8 mouse cellular contexts compared by ENCODE assay signal in genomic region chr10:25359959-25360811, GRCm38 (mm10). TPM values are rescaled to one million over a fixed set of nuclear protein-coding genes. Genes with fewer than 3 reads are reported as not detected.
DNase-seq lines count a peak whose midpoint lies in the region; ATAC-seq and TF ChIP-seq lines count a peak whose summit lies in the region.

No protein-coding gene starts in this region.

- WGBS in heart, embryonic 16.5 days = under 1% methylated on average over 70 of the region's 84 CpGs

- peak overlapping the region; percentile 79 for H3K4me2 ChIP-seq in heart, embryonic 16.5 days (ENCODE audit: low read depth, low read length)

- peak overlapping the region; percentile 91 for H3K9ac ChIP-seq in heart, embryonic 16.5 days (ENCODE audit: low read length)

- ATAC-seq in Patski = peak; percentile 34
- peak; percentile 24 for ATAC-seq in heart, embryonic 16.5 days (replicated peaks; ENCODE audit: extremely low read depth, insufficient read depth, low FRiP score)

- no peaks in the 10 kb centered on the region for H3K36me3 ChIP-seq in heart, embryonic 16.5 days (ENCODE audit: control insufficient read depth, insufficient read depth)
- no peaks in the 10 kb centered on the region for H3K36me3 ChIP-seq in megakaryocyte, embryonic 14.5 days (replicated peaks; ENCODE audit: low read length)

- no peaks in the 10 kb centered on the region for H3K27me3 ChIP-seq in Patski
- H3K27me3 ChIP-seq in heart, embryonic 16.5 days (ENCODE audit: control insufficient read depth, insufficient read depth, low read length) = no peaks in the 10 kb centered on the region
- H3K27me3 ChIP-seq in megakaryocyte, embryonic 14.5 days (replicated peaks) = no peaks in the 10 kb centered on the region

- DNase-seq in CD4-positive helper T cell, adult 2 months (ENCODE audit: low read depth, low spot score) = peak; percentile 69
- no peak for DNase-seq in Patski (ENCODE audit: low read depth, low spot score)
- peak; percentile 53 for DNase-seq in embryo, embryonic 9.5 days (ENCODE audit: extremely low spot score)
- DNase-seq in kidney, postnatal 10 days = peak; percentile 56
- DNase-seq in spleen, postnatal 10 days (ENCODE audit: low spot score in 2 of 2) = peak; percentile 26 to 38
- no peak for DNase-seq in layer of hippocampus, adult 9-10 months (ENCODE audit: low spot score)

- peak overlapping the region; percentile 86 for H3K4me3 ChIP-seq in heart, embryonic 16.5 days (ENCODE audit: low read length)
- peak overlapping the region; percentile 97 for H3K4me3 ChIP-seq in megakaryocyte, embryonic 14.5 days (replicated peaks)

- in situ Hi-C loops in Patski (cut with MboI; ENCODE audit: low pct_unique_long_range_greater_than_20kb) = loop anchor here (5.0 to 10.0 kb wide), 2 partner anchors 63 to 125 kb away; no protein-coding TSS in a partner anchor

- peak; percentile 43 for TF ChIP-seq CTCF in Patski (IDR thresholded peaks at IDR 0.05)

- H3K4me1 ChIP-seq in heart, embryonic 16.5 days (ENCODE audit: control insufficient read depth, insufficient read depth, low read length) = peaks cover 28% of the 10 kb centered on the region
- peaks cover 32% of the 10 kb centered on the region for H3K4me1 ChIP-seq in megakaryocyte, embryonic 14.5 days

- H3K9me3 ChIP-seq in heart, embryonic 16.5 days (replicated peaks; ENCODE audit: control insufficient read depth, low read length) = no peaks in the 10 kb centered on the region
- no peaks in the 10 kb centered on the region for H3K9me3 ChIP-seq in megakaryocyte, embryonic 14.5 days

- CTCF ChIA-PET in Patski (lab: Charles Lee) = interaction anchor here (1.2 to 1.4 kb wide), 3 partner anchors 11 to 121 kb away, joined by 3 to 5 read pairs (median 3); no protein-coding TSS in a partner anchor

- POLR2A ChIA-PET in Patski (lab: Charles Lee) = interaction anchor here (1.0 kb wide), 1 partner anchor 11 kb away, joined by 3 read pairs; no protein-coding TSS in a partner anchor

- peak overlapping the region; percentile 88 for H3K27ac ChIP-seq in heart, embryonic 16.5 days (ENCODE audit: low read length)

RNA-seq across cellular contexts. Expression of gene Epb41l2, which starts 0.6 kb away (rescaled TPM):
- 41.3 TPM for polyA plus RNA-seq in Patski (2021)
- polyA plus RNA-seq in heart, embryonic 16.5 days (2015; fragmentation: Nextera tagmentation; extraction: Ambion mirVana) = 49.8 and 52.1 TPM in 2 replicates
- 8.3 and 33.7 TPM in 2 replicates for polyA plus RNA-seq in megakaryocyte, embryonic 14.5 days (2012; ENCODE audit: insufficient read depth, low replicate concordance)

RNA-seq across cellular contexts. Expression of gene Akap7, which starts 52.5 kb away (rescaled TPM):
- polyA plus RNA-seq in Patski (2021) = 33.2 TPM
- polyA plus RNA-seq in heart, embryonic 16.5 days (2015; fragmentation: Nextera tagmentation; extraction: Ambion mirVana) = 23.9 and 26.9 TPM in 2 replicates
- 10.6 and 14.7 TPM in 2 replicates for polyA plus RNA-seq in megakaryocyte, embryonic 14.5 days (2012; ENCODE audit: insufficient read depth, low replicate concordance)

Comparison
In these comparisons a context has a peak if more than half of its experiments do, and no peak if none do; other contexts are left out.
1. DNase-seq: peak in CD4-positive helper T cell, adult 2 months (single experiment), embryo, embryonic 9.5 days (single experiment), kidney, postnatal 10 days (single experiment) and spleen, postnatal 10 days (2 of 2); none in Patski (single experiment) and layer of hippocampus, adult 9-10 months (single experiment).